Mouse (Mus musculus) hindlimb bud, embryonic 11.5 days (tissue): Measurements from ENCODE around the gene Atp6v0a1.

ENCODE experiments used
- DNase-seq: peaks from one replicate; pipeline ENCODE4 v3.0.0-alpha.2; 2012; ENCODE audit warnings: low read depth, low spot score; ENCODE audit errors: extremely low spot score

Atp6v0a1 gene

DNA sequence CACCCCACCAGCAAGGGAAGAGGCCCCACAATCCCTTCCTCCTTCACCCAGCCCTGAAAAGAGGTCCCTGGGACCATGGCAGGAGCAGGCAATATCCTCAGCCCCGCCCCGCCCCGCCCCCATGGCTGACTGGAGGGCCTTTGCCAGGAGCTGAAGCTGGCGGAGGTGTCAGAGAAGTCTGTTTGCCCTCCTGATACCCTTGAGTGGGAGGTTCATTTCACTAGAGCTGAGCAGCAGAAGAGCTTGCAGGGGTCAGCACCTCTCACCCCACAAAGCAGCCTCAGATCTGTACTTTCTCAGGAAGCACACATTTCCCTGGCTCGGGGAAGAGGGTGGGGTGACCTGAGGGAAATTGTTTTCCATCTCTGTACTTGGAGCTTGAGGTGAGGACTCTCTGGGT is 49.5 kb downstream of the Atp6v0a1 start:
- DNase-seq, result no peak

- DNase-seq, result no peak
Observed at GRCm38 (mm10) chr11:101059473-101059872, 50.2 kb downstream of the Atp6v0a1 start.

DNA sequence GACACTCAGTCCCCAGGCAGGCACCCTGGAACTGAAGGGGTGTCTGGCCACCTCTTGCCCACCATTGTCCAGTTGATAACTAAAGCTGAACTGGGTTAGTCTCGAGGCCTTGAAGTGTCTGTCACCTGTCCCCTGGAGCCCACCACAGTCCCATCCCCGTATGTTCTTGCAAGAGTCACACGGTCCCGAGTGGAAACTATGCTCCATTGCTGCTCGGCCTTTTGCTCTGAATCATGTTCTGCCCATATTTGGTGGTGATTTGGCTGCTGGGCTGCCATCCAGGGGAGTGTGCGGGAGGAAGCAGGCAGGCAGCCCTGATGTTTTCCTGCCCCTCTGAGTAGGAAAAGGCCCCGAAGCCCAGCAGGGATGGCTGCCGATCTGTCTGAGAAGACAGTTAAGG is 50.9 kb downstream of the Atp6v0a1 start:
- no peak for DNase-seq

DNA sequence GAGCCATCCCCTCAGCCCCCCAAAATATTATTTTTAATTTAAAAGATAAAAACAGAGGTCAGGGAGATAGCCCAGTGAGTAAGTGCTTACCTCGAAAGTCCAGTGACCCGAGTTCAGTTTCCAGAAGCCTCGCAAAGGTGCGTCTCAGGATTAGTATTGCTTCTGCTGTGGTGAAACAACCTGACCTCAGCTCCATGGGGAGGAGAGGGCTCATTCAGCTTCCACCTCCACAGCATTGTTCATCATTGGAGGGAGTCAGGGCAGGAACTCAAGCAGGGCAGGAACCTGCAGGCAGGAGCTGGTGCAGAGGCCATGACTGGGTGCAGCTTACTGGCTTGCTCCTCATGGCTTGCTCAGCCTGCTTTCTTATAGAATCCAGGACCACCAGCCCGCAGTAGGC is 51.8 kb downstream of the Atp6v0a1 start:
- DNase-seq, result no peak

- no peak for DNase-seq
Observed at GRCm38 (mm10) chr11:101062165-101062884, 53.1 kb downstream of the Atp6v0a1 start.

DNA sequence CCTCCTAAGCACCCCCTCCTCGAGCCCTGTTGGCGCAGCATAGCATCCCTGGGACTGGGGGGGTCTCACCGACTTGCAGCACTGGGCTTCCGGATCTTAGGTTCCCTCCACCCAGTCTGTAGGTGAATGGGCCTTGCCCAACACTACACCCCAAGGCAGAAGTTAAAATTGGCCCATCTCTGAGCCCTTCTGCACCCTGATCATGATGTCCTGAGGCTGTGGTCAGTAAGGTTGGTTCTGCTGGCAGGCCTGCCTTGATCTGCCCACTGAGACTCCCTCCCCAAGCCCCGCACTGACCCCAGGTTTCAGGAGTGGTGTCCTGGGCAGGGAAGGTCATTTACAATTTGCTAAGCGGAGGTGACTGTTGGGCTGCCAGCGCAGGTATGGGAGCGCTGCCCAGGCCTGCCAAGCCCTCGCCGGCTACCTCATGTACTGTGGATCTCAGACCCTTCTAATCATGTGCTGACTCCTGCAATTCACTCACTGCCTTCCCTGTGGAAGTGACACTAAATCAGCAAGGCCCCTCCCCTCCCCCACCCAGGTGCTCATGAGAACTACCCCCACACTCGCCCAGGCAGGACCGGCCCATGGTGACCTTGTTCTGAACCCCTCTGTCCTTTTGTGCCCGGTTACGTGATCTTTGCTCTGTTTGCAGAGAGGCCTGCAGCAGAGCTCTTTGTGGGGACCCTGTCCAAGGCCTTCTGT is 53.9 kb downstream of the Atp6v0a1 start:
- no peak for DNase-seq

DNA sequence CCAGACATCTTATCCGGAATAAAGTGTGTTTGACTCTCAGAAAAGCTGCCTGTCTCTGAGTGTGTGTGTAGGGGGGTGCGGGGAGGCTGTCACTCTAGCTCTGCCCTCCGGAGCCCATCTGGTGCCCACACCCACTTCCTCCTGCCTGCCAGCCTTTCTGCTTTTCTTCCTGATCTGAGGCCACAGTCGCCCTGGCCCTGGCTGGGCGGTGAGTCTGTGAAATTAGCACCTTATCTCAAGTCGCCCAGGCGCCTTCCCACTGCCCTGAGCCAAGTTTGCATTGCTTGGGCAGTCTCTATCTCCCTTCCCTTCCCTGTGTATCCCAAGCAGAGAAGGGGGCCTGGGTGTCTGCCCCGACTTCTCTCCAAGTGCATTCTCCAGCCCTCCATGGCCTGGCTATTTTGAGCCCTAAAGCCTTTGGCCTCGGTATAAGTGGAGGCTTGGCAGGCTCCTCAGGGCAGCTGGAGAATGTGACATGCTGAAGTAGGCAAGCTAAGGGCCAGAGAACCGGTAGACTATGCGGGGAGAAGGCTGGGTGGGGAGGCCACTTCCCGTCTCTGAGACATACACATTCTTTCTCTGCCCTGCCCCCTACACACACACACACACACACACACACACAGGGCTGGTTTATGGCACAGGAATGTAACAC is 54.5 kb downstream of the Atp6v0a1 start:
- no peak for DNase-seq

GRCm38 (mm10) chr11:101064462-101064861 is 55.2 kb downstream of the Atp6v0a1 start:
- no peak for DNase-seq

DNA sequence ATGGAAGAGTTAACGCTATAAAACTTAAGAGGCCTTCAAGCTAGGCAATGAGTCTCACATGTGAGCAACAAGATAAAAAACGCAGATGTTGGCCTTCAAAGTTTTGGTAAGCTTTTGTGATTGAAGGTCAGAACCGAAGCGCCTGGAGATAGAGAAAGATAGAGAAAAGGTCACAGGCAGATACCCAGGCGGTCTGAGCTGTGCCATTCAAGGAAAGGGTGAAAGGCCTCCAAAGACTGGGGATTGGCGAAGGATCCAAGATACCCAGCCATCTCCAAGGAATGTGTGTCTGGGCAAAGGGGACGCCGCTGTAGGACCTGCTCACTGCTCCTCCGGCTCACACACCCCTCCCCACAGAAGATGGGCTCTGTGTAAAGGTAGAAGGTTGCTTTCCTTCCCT is 55.8 kb downstream of the Atp6v0a1 start:
- no peak for DNase-seq

DNA sequence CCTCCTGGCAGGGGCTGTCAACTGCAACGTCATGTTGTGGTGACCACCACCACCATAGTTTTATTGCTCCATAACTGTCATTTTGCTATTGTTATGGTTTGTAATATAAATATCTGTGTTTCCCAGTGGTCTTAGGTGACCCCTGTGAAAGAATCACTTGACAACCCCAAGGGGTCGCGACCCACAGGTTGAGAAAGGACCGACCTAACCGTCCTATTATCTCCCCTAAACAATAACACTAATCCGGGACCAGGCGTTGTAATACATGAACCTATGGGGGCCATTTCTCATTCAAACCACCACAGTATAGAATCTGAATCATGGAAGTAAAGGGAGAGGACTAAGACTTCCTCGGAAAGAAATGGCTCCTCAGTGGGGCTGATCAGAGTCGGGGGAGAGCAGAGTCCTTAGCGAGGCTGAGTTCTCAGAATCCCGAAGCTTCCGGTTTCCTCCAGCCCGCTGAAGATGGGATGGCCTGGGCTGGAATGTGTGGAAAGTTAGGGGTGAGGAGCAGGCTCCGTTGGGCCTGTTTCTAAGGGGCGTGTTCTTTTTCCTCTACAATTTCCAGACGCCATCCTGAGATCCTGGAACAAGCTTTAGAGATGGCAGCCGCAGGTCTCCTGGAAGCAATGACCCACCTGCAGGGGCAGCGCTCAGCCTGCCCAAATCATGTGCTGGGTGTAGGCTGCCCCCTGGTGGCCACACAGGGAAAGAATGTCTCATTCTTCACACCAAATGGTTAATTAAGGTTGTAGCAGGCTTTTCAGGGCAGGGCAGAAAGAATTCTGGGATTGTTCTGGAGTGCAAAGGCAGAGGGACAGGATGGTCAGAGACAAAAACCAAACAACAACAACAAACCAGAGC is 57.5 kb downstream of the Atp6v0a1 start:
- peak; percentile 69 for DNase-seq

DNA sequence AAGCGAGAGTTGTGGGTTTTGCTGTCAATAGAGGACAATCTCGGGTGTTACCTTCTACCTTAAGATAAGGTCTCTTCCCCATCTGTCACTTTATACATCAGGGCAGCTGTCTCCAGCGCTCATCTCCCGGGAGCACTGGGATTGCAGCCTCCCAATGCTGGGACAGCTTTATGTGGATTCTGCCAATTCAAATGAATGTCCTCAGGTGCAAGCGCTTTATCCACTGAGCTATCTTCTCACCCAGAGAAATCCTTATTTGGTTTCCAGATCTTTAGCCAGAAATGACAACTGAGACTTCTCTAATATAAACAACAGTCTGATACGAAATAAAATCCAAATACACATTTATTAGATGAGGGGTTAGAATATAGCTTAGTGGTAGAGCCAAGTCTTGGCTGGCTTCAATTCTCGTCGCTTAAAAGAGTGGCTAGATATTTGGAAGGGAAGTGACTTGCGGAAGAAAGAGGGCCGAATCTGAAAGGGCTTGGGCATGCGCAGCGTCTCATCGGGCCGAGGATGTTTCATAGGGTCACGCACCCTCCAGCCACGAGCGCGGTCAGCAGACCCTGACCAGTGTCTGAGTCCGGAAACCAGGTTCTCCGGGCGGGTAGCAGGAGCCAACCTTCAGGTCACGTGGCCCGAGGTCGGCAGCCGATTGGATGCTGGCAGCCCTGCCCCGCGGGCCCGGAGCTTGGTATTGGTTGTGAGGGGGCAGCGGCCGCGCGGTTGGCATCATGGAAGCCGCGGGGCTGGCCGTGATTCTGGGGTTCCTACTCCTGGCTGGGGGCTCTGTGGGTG is 60.3 kb downstream of the Atp6v0a1 start, which contains the start of gene Naglu:
Gene Naglu (plus strand): TSS at position 622 of the 798 bp plus-strand sequence.
- no peak for DNase-seq

GRCm38 (mm10) chr11:101070189-101070527 is 60.9 kb downstream of the Atp6v0a1 start:
- DNase-seq, result no peak

DNA sequence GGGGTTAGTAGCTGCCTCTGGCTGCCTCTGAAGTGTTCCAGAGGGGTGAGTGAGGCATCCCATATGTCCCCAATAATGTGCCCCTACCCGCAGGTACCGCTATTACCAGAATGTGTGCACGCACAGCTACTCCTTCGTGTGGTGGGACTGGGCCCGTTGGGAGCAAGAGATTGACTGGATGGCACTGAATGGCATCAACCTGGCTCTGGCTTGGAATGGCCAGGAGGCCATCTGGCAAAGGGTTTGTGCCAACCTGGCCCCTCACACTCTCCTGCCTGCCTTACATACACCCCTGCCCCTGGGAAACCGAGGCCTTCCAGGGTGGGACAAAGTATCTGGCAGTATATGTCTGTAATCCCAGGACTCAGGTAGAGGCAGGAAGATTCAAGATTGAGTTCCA is 61.7 kb downstream of the Atp6v0a1 start:
- DNase-seq, result no peak

- DNase-seq, result no peak
Observed at GRCm38 (mm10) chr11:101071810-101072428, 62.7 kb downstream of the Atp6v0a1 start.

GRCm38 (mm10) chr11:101078121-101078520 is 68.9 kb downstream of the Atp6v0a1 start, which contains the start of gene Hsd17b1:
Gene Hsd17b1 (plus strand): TSS chr11:101078411.
- no peak for DNase-seq

DNA sequence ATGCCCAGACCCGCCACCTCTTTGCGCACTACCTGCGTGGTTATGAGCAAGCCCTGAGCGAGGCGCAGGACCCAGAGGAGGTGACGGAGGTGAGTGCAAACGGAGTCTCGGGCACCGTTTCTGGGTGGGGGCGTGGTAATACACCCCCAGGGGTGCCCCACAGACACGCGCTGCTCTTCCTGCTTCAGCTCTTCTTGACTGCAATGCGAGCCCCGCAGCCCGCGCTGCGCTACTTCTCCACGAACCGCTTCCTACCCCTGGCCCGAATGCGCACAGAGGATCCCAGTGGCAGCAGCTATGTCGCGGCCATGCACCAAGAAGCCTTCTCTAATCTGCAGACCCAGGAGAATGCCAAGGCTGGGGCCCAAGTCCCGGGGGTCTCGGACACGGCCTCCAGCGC is 70.5 kb downstream of the Atp6v0a1 start:
- no peak for DNase-seq

GRCm38 (mm10) chr11:101080421-101080820 is 71.2 kb downstream of the Atp6v0a1 start:
- no peak for DNase-seq

DNA sequence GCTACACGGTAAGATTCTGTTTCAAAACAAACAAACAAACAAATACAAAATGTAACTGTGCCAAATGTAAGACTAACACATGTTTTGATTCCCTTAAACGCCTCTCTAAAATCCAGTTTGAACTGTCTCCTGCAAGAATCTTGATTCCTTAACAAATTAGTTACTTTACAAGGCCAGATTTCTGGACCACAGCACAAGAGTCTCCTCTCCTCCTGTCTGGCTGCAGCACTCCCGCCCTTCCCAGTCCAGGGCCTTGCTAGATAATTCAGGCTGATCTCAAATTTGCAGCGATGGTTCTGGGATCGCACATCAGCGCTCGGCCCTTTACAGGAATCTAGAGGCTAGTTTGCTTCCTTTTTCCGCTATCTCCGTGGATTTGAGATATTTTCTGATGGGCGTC is 72.4 kb downstream of the Atp6v0a1 start:
- no peak for DNase-seq

DNA sequence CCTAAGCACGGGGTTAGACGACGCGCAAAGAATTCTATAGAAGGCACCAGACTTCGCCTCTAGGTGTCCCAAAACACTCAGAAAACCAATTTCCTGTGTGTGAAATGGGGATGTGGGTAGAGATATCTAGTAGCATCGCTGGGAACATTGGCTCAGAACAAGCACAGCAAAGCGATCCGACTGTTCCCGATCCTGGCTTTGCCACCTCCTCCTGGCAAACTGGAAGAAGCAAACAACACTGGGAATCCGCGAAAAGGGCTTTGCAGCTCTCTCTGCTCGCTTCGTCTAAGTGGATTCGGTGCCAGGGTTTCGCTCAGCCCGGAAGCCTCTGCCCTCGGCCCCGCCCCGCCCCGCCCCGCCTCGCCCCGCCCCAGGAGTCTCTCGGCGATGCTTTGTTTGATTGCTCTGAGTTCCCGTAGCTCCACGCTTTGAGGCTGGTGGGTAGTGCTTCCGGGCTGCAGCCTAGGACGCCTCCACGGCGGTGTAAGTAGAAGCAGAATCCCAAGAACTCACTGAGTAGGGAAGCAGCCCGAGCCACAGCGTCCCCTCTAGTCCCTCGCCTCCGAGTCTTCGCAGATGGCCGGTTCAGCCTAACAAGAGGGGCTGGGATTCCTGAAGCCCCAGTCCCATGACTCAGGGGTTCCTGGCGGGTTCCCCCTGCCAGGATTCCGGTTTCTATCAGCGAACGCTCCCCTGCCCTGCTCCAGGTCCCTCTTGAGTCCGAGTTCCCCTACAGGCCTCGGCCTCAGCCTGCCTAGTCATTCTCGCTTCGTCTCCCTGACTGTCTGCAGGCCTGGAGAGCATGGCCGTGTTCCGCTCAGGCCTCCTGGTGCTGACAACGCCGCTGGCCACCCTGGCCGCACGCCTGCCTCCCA is 73.2 kb downstream of the Atp6v0a1 start, which contains the start of gene Coasy:
Gene Coasy (plus strand): TSS at position 358 of the 875 bp plus-strand sequence.
- peak; percentile 87 for DNase-seq
